Mouse (Mus musculus) G1E-ER4 (cell line): Measurements from ENCODE around the gene Macrod2. TPM values are rescaled to one million over a fixed set of nuclear protein-coding genes. Genes with fewer than 3 reads are reported as not detected.

Experiments used
- GATA1 ChIP-seq: IDR thresholded peaks from one replicate; pipeline ENCODE4 v1.8.0; 2012; ENCODE audit warnings: low read length, inconsistent platforms
- polyA plus RNA-seq: library from polyadenylated mRNA; stranded (reverse); fragments of >175 nt; gene quantifications from 2 replicates; pipeline ENCODE4 v1.2.3, GENCODE M21; 2012

The Macrod2 gene
- polyA plus RNA-seq, 1 experiment = not detected

- no peak for TF ChIP-seq GATA1
Observed at GRCm38 (mm10) chr2:141212291-141212690, 817.2 kb downstream of the Macrod2 start.

GRCm38 (mm10) chr2:141217490-141217889, 822.4 kb downstream of the Macrod2 start:
- no peak for TF ChIP-seq GATA1

- no peak for TF ChIP-seq GATA1
Observed at GRCm38 (mm10) chr2:141217925-141218324, 822.8 kb downstream of the Macrod2 start.

- no peak for TF ChIP-seq GATA1
Observed at GRCm38 (mm10) chr2:141228809-141229208, 833.7 kb downstream of the Macrod2 start.

GRCm38 (mm10) chr2:141229820-141230219, 834.7 kb downstream of the Macrod2 start:
- no peak for TF ChIP-seq GATA1

- TF ChIP-seq GATA1 = no peak
Observed at GRCm38 (mm10) chr2:141231011-141231668, 836.0 kb downstream of the Macrod2 start.

- TF ChIP-seq GATA1 = no peak
Observed at GRCm38 (mm10) chr2:141234306-141234705, 839.2 kb downstream of the Macrod2 start.

- no peak for TF ChIP-seq GATA1
Observed at GRCm38 (mm10) chr2:141234724-141235453, 839.8 kb downstream of the Macrod2 start.

GRCm38 (mm10) chr2:141247680-141248079, 852.6 kb downstream of the Macrod2 start:
- TF ChIP-seq GATA1 = no peak

- TF ChIP-seq GATA1 = no peak
Observed at GRCm38 (mm10) chr2:141264582-141264981, 869.5 kb downstream of the Macrod2 start.

GRCm38 (mm10) chr2:141266591-141266990, 871.5 kb downstream of the Macrod2 start:
- TF ChIP-seq GATA1 = no peak

GRCm38 (mm10) chr2:141271541-141271940, 876.4 kb downstream of the Macrod2 start:
- TF ChIP-seq GATA1 = no peak

- no peak for TF ChIP-seq GATA1
Observed at GRCm38 (mm10) chr2:141272966-141273365, 877.9 kb downstream of the Macrod2 start.

GRCm38 (mm10) chr2:141274262-141274661, 879.2 kb downstream of the Macrod2 start:
- TF ChIP-seq GATA1 = no peak

GRCm38 (mm10) chr2:141279130-141279698, 884.1 kb downstream of the Macrod2 start:
- TF ChIP-seq GATA1 = no peak

- TF ChIP-seq GATA1 = no peak
Observed at GRCm38 (mm10) chr2:141280817-141281216, 885.7 kb downstream of the Macrod2 start.
